Mouse (Mus musculus): ENCODE data around the gene Itsn1.

The Itsn1 gene

GRCm38 (mm10) chr16:91846089-91846741 lies 117.1 kb downstream of the Itsn1 start:
- DNase-seq (ENCODE audit: extremely low spot score): no peak

GRCm38 (mm10) chr16:91847525-91848225 lies 118.6 kb downstream of the Itsn1 start:
- DNase-seq (ENCODE audit: extremely low spot score): no peak

- DNase-seq (ENCODE audit: extremely low spot score): no peak
These were observed 119.4 kb downstream of the Itsn1 start for GRCm38 (mm10) chr16:91848505-91848904.

GRCm38 (mm10) chr16:91848906-91849603 lies 120.0 kb downstream of the Itsn1 start:
- no peak for DNase-seq (ENCODE audit: extremely low spot score)

- no peak for DNase-seq (ENCODE audit: extremely low spot score)
These were observed 121.1 kb downstream of the Itsn1 start for GRCm38 (mm10) chr16:91850175-91850574.

GRCm38 (mm10) chr16:91851456-91852231 lies 122.6 kb downstream of the Itsn1 start:
- DNase-seq (ENCODE audit: extremely low spot score): no peak

GRCm38 (mm10) chr16:91852753-91853152 lies 123.7 kb downstream of the Itsn1 start:
- DNase-seq (ENCODE audit: extremely low spot score): no peak

- DNase-seq (ENCODE audit: extremely low spot score): no peak
These were observed 124.1 kb downstream of the Itsn1 start for GRCm38 (mm10) chr16:91853223-91853622.

- DNase-seq (ENCODE audit: extremely low spot score): no peak
These were observed 129.6 kb downstream of the Itsn1 start for GRCm38 (mm10) chr16:91858695-91859094.

- DNase-seq (ENCODE audit: extremely low spot score): no peak
These were observed 130.1 kb downstream of the Itsn1 start for GRCm38 (mm10) chr16:91859203-91859602.

- no peak for DNase-seq (ENCODE audit: extremely low spot score)
These were observed 130.9 kb downstream of the Itsn1 start for GRCm38 (mm10) chr16:91859958-91860357.

- no peak for DNase-seq (ENCODE audit: extremely low spot score)
These were observed 131.5 kb downstream of the Itsn1 start for GRCm38 (mm10) chr16:91860471-91861125.

GRCm38 (mm10) chr16:91861784-91862371 lies 132.8 kb downstream of the Itsn1 start:
- no peak for DNase-seq (ENCODE audit: extremely low spot score)

- no peak for DNase-seq (ENCODE audit: extremely low spot score)
These were observed 133.8 kb downstream of the Itsn1 start for GRCm38 (mm10) chr16:91862836-91863235.

GRCm38 (mm10) chr16:91864646-91865332 lies 135.7 kb downstream of the Itsn1 start:
- no peak for DNase-seq (ENCODE audit: extremely low spot score)

- no peak for DNase-seq (ENCODE audit: extremely low spot score)
These were observed 136.6 kb downstream of the Itsn1 start for GRCm38 (mm10) chr16:91865570-91866257.

GRCm38 (mm10) chr16:91866258-91866634 lies 137.2 kb downstream of the Itsn1 start:
- DNase-seq (ENCODE audit: extremely low spot score): no peak

- no peak for DNase-seq (ENCODE audit: extremely low spot score)
These were observed 138.6 kb downstream of the Itsn1 start for GRCm38 (mm10) chr16:91867672-91868071.

GRCm38 (mm10) chr16:91868943-91869911 lies 140.1 kb downstream of the Itsn1 start:
- DNase-seq (ENCODE audit: extremely low spot score): no peak
